Mouse (Mus musculus): ENCODE results near the gene Fads1.

The Fads1 gene

GRCm38 (mm10) chr19:10213796-10214471 lies 31.2 kb downstream of the Fads1 start:
- DNase-seq (ENCODE audit: low spot score): no peak

- no peak for DNase-seq (ENCODE audit: low spot score)
These were observed 33.4 kb downstream of the Fads1 start for GRCm38 (mm10) chr19:10216101-10216500.

- DNase-seq (ENCODE audit: low spot score): peak; percentile 73
These were observed 36.4 kb downstream of the Fads1 start for GRCm38 (mm10) chr19:10219108-10219507.

GRCm38 (mm10) chr19:10219593-10219992 lies 36.9 kb downstream of the Fads1 start:
- no peak for DNase-seq (ENCODE audit: low spot score)

- no peak for DNase-seq (ENCODE audit: low spot score)
These were observed 38.9 kb downstream of the Fads1 start for GRCm38 (mm10) chr19:10221585-10221984.

GRCm38 (mm10) chr19:10222656-10223055 lies 40.0 kb downstream of the Fads1 start:
- DNase-seq (ENCODE audit: low spot score): no peak

GRCm38 (mm10) chr19:10223561-10223960 lies 40.9 kb downstream of the Fads1 start:
- DNase-seq (ENCODE audit: low spot score): no peak

DNA sequence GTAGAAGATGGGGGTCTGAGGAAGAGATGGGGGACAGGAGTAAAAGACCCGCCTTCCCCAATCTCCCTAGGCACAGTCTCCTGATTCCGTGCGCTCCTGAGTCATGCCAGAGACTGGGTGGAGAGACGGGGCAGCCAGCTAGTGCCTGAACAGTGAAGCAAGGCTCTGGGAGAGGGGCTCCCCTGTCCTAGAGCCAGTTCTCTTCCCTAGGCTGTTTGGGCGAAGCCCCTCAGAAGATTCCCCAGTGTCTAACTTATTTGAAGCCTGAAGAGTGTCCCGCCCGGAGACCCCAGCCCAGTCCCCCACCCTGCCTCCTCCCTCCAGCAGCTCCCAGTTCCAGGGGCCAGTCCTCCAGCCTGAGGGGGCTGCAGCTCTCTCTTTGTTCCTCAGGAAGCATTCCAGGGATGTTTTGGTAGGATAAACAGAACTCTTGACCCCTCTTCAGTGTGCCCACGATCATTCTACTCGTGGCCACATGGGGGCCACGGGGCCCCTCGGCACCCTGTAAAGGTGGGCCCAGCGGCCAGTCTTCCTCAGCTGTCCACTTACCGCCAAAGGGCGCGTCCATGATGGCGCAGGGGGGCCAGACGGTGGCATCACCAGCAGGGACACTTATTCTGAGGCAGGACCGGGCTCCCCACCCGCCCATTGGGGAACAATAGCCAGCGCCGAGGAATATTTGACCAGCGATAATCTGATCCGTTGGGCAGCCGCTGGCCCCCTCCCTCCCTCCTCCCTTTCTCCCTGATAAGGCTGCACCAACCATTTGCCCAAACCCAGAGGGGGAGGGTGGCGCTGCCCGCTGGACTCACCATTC lies 42.2 kb downstream of the Fads1 start:
- no peak for DNase-seq (ENCODE audit: low spot score)

GRCm38 (mm10) chr19:10225767-10226166 lies 43.1 kb downstream of the Fads1 start:
- DNase-seq (ENCODE audit: low spot score): no peak

DNA sequence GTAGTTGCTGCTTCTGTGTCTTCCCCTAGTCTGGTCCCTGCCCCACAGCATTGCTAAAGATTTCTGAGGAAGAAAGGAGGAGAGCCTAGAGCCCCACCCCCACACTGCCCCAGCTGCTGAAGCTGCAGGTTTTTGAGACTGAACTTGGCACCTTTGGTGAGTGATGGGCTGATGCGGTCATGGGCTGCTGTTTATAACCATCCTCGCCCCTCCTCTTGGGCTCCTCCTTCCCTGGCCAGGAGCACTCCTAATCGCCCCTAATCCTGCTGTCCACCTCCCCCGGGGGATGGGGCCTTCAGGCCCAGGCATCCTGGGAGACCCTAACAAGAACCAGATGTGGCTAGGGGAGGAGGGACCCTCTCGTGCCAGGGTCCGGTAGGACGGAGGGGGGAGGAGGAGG lies 48.3 kb downstream of the Fads1 start:
- no peak for DNase-seq (ENCODE audit: low spot score)

GRCm38 (mm10) chr19:10231871-10232270 lies 49.2 kb downstream of the Fads1 start:
- no peak for DNase-seq (ENCODE audit: low spot score)

DNA sequence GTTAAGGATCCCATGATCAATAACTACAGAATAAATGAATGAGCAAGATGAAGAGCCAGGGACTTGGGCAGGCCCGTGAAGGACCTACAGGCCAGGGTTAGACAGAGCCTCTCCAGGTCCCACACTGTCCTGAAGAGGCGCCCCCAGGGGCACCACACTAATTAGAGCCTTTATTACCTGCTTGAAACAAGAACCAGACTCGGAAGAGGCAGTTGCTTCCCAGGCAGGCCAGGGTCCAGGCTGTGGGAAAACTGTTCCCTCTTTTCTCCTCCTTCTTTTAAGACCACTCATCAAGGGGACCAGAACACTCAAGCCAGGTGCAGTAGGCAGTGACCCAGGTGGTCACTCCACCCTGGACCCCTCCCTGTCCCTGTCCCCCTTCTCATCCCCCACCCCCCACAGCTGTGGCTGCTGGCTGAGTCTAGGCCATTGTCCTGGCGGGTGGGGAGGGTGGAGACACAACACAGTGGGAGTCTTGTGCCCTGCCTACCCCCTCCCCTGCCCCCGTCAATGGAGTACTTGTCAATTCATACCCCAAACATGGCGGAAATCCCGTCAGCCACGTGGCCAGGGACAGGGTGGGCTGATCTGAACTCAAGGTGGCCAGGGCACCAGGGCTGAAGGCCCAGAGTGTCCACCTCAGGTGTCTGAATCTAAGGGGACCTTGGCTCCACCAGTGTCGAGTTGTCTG lies 49.8 kb downstream of the Fads1 start:
- DNase-seq (ENCODE audit: low spot score): no peak

- no peak for DNase-seq (ENCODE audit: low spot score)
These were observed 53.3 kb downstream of the Fads1 start for GRCm38 (mm10) chr19:10235784-10236565.

- no peak for DNase-seq (ENCODE audit: low spot score)
These were observed 55.8 kb downstream of the Fads1 start for GRCm38 (mm10) chr19:10238477-10238876.

DNA sequence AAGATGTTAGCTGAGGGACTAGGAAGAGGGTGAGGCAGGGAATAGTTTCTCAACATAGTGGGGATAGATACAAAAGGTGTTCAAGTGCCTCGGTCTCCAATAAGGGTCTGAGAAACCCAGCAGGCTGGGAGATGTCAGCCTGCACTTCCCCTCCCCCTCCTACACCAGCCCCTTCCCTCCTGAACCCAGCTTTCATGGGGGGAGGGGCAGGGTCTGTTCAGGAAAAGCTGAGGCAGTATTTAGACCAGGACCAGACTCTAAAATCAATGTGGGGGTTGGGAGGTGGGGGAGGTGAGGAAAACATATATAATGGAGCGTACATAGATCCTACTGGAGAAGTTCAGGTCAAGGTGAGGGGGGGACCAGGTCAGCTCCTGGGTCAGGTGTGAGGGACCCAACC lies 56.7 kb downstream of the Fads1 start:
- no peak for DNase-seq (ENCODE audit: low spot score)

DNA sequence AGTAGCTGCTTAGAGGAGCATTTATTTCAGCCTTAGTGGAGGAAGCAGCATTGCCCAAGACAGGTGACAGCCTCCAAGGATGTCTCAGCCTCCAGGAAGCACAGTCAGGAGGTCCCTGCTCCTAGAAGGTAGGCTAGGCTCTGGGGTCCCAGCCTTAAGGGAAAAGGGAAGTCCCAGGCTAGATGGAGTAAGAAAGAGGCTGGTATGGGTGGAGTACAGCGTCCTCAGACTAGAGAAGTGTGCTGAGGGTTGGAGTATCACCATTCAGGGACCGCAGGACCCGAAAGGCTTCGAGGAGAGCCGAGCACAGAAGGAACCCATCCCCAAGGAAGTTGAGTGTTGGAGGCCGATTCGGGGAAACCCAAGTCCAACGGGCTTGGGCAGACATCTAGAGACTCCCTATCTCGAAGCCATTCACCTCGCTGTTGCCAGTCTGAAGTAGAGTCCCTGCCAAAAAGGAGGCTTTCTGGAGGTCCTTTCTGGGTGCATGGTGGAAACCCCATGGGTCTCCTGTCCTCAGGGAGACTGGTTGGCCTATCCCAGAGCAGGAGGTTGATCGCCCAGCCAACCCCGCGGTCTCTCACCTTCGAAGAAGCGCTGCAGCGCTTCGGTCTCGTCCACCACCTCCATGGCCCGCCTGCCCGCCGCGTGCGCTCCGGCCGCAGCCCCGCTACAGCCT lies 57.4 kb downstream of the Fads1 start:
- DNase-seq (ENCODE audit: low spot score): no peak

GRCm38 (mm10) chr19:10240654-10241305 lies 58.1 kb downstream of the Fads1 start, which contains the start of gene Myrf:
Gene Myrf (minus strand): TSS chr19:10240748.
- DNase-seq (ENCODE audit: low spot score): peak; percentile 90

DNA sequence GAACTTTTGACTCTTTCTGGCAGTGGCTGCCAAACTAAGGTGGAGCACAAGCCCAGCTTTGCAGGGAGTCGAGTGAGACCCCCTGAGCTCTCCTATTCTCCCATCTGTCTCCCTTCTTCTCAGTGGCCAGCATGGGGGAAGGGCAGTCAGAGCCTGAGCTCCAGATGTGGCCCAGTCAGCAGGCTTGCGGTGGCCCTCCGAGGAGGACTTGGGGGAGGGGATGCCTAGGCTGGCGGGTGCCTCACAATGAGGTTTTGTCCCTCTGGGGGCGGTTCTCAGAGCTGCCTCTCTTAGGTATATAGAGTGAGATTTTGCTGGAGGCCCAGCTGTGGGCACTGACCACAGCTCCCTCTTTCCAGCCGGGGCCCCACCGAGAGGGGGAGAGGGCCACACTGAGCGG lies 60.2 kb downstream of the Fads1 start:
- no peak for DNase-seq (ENCODE audit: low spot score)

DNA sequence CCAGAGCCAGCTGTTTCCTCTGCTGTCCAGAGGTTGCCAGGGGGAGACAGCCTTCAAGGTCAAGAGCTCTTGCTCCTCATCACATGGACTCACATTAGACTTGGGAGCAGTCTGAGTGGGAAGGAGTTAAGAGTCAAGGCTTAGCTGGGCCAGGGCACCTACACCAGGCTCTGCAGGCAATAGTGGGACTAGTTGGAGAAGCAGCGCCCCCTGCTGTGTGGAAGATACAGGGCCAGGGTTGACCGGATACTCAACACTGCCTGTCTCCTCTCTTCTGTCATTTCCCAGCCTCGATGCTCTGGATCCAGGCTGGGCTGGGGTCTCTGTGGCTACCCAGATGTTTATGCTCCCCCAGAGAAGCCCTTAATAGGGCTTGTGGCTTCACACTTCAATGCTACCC lies 61.5 kb downstream of the Fads1 start:
- DNase-seq (ENCODE audit: low spot score): peak; percentile 88

Data from testis, postnatal 10 days (tissue).